Mouse (Mus musculus) E14TG2a.4 (cell line): ENCODE results near the gene Hdac9.

Experiments
- H3K27me3 ChIP-seq: 2 replicates; pipeline ENCODE4 v1.6.1; 2014; ENCODE audit warnings: low read length, control low read depth; ENCODE audit not compliant: insufficient read depth
- H3K36me3 ChIP-seq: 2 replicates; pipeline ENCODE4 v1.6.1; 2014; ENCODE audit warnings: low read length, control low read depth; ENCODE audit not compliant: insufficient read depth
- H3K4me1 ChIP-seq: replicated peaks from 2 replicates; pipeline ENCODE4 v1.6.1; 2014; ENCODE audit warnings: low read depth, low read length, control low read depth
- H3K4me3 ChIP-seq: replicated peaks from 2 replicates; pipeline ENCODE4 v1.5.1; 2014; ENCODE audit warnings: mild to moderate bottlenecking, low read length
- H3K9me3 ChIP-seq: 2 replicates; pipeline ENCODE4 v1.6.1; 2014; ENCODE audit warnings: low read length, control low read depth
- CTCF ChIP-seq: conservative IDR thresholded peaks from 2 replicates; pipeline ENCODE4 v1.5.1; 2014; ENCODE audit warnings: low read length
- NANOG ChIP-seq: IDR thresholded peaks from 2 replicates; pipeline ENCODE4 v1.6.1; 2014; ENCODE audit warnings: borderline replicate concordance, low read length, mixed read lengths
- POU5F1 ChIP-seq: IDR thresholded peaks from 2 replicates; pipeline ENCODE4 v1.6.1; 2014; ENCODE audit warnings: low read length, borderline replicate concordance

Hdac9 gene

GRCm38 (mm10) chr12:34151336-34151735, 765.6 kb downstream of the Hdac9 start:
- Histone ChIP-seq H3K4me3 (no peak overlapping the region), H3K4me1 (no peaks in the 10 kb centered on the region), H3K9me3 (no peaks in the 10 kb centered on the region), H3K36me3 (no peaks in the 10 kb centered on the region), H3K27me3 (no peaks in the 10 kb centered on the region)
- no peak for TF ChIP-seq NANOG

- Histone ChIP-seq H3K9me3 (no peaks in the 10 kb centered on the region), H3K27me3 (no peaks in the 10 kb centered on the region), H3K4me1 (no peaks in the 10 kb centered on the region), H3K4me3 (no peak overlapping the region), H3K36me3 (no peaks in the 10 kb centered on the region)
- no peak for TF ChIP-seq NANOG
Measured at GRCm38 (mm10) chr12:34142743-34143142, 774.2 kb downstream of the Hdac9 start.

GRCm38 (mm10) chr12:34113336-34113735, 803.6 kb downstream of the Hdac9 start:
- no peak overlapping the region for H3K4me3 ChIP-seq
- no peaks in the 10 kb centered on the region for H3K36me3 ChIP-seq
- no peaks in the 10 kb centered on the region for H3K9me3 ChIP-seq
- no peaks in the 10 kb centered on the region for H3K4me1 ChIP-seq
- TF ChIP-seq CTCF = no peak
- TF ChIP-seq NANOG = no peak
- TF ChIP-seq POU5F1 = no peak
- no peaks in the 10 kb centered on the region for H3K27me3 ChIP-seq

DNA sequence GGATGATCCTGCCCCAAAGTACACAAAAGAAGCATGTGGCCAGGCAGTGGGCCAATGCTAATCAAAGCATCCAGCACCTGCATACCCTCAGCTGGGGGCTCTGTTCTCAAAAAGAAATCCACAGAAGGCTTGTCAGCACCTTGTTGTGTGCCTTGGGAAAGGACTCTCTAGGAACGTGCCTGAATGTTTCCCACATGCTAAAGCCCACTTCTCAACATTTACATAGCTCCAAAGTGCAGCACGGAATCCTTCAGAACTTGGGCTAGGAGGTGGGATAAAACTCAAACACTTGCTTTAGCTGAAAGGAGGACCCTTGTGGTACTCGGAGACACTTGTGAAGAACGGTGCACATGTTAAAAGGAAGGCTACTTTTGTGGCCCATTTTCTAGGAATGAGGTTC, 823.9 kb downstream of the Hdac9 start:
- TF ChIP-seq POU5F1 (no peak), NANOG (no peak), CTCF (no peak)
- H3K36me3 ChIP-seq = no peaks in the 10 kb centered on the region
- H3K9me3 ChIP-seq = no peaks in the 10 kb centered on the region
- no peaks in the 10 kb centered on the region for H3K27me3 ChIP-seq
- H3K4me3 ChIP-seq = no peak overlapping the region
- H3K4me1 ChIP-seq = no peaks in the 10 kb centered on the region

- H3K36me3 ChIP-seq = no peaks in the 10 kb centered on the region
- H3K4me3 ChIP-seq = no peak overlapping the region
- TF ChIP-seq CTCF (no peak), NANOG (no peak), POU5F1 (no peak)
- no peaks in the 10 kb centered on the region for H3K27me3 ChIP-seq
- no peaks in the 10 kb centered on the region for H3K4me1 ChIP-seq
- H3K9me3 ChIP-seq = no peaks in the 10 kb centered on the region
Measured at GRCm38 (mm10) chr12:34091851-34092250, 825.0 kb downstream of the Hdac9 start.

DNA sequence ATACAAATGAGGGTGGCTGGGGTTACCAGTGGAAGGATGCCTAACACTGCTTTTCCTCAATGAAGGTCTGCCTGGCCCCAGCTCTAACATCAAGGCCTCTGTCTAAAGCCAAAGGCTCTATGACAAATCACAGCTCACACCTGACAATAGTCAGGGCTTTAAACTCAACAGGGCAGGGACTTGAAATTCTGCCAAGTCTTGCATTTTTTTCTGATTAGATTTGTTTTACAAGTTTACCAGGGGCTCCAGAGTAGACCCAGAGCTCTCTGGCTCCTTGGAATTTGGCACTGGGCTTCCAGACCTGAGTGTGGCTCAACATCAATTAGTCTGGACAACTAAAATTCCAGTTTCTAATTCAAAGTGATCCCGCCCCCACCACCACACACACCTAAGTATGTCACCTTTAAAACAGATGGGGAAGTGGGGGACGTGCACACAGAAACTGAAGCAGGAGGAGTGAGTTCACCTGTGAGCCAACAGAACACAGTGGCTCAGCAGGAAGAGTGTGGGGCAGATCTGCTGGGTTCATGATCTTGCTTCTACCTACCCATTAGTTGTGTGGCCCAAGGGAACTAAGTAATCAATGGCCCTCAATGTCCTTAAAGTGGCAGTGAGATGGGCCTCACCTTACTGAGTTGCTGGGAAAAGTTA, 829.5 kb downstream of the Hdac9 start:
- TF ChIP-seq NANOG (no peak), CTCF (no peak), POU5F1 (no peak)
- H3K36me3 ChIP-seq = no peaks in the 10 kb centered on the region
- H3K9me3 ChIP-seq = peaks cover 6% of the 10 kb centered on the region; the same call in 1 of the 2 replicates
- H3K4me1 ChIP-seq = no peaks in the 10 kb centered on the region
- no peaks in the 10 kb centered on the region for H3K27me3 ChIP-seq
- no peak overlapping the region for H3K4me3 ChIP-seq

DNA sequence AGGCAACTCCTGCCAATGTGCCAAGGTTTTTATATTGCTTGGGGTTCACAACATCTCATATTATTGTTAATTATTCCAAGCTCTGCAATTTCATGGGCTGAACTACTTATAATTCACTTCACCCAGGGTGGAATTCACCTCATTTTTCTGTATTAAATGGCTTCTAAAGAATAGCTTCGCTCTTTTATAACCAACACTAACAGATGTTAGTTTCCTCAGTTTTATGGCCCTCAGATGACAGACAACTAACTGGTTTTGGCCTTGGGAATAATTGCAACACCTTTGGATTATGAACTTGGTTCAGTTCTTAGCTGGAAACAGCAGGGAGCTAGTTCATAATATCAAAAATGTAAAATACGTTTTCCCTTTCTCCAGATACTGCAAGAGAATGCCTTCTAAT, 839.9 kb downstream of the Hdac9 start:
- H3K4me3 ChIP-seq = no peak overlapping the region
- peaks cover 32% of the 10 kb centered on the region for H3K9me3 ChIP-seq
- no peaks in the 10 kb centered on the region for H3K4me1 ChIP-seq
- TF ChIP-seq POU5F1 = no peak
- H3K36me3 ChIP-seq = no peaks in the 10 kb centered on the region
- no peaks in the 10 kb centered on the region for H3K27me3 ChIP-seq

DNA sequence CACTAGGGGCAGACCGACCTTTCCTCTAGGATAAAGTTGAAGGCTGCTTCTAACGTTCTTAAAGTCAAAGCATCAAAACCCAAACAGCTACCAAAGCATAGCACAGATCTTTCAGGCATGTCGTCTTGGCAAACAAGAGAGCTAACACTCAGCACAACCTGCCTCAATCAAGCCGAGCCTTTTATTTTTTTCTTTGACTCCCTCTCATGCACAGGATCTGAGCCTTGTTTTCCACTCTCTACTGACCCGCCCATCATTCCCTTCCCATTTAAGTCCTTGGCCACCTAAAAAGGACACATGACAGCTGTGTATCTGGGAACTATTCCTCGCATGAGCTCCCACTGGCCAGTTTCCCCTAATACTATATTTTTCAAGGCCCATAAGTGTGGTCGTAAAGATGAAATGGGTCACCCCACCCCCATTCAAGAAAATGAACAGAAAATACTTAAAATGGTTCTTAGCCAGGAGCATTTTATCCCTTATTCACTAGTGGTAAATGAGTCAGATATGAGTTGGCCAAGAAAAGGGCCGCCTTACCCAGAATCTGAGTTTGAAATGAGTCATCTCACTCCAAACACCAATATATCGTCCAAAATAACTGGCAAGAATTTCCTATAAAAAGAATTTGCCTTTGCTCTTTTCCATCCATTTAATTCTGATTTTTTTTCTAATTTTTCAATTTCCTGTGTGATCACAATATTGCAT, 840.9 kb downstream of the Hdac9 start:
- Histone ChIP-seq H3K27me3 (no peaks in the 10 kb centered on the region), H3K9me3 (peaks cover 23% of the 10 kb centered on the region), H3K4me3 (no peak overlapping the region), H3K36me3 (no peaks in the 10 kb centered on the region), H3K4me1 (no peaks in the 10 kb centered on the region)
- no peak for TF ChIP-seq NANOG
- no peak for TF ChIP-seq POU5F1
- no peak for TF ChIP-seq CTCF

- Histone ChIP-seq H3K27me3 (no peaks in the 10 kb centered on the region), H3K36me3 (no peaks in the 10 kb centered on the region), H3K4me3 (no peak overlapping the region), H3K9me3 (no peaks in the 10 kb centered on the region), H3K4me1 (no peaks in the 10 kb centered on the region)
- TF ChIP-seq POU5F1 (no peak), NANOG (no peak), CTCF (no peak)
Measured at GRCm38 (mm10) chr12:34052508-34052907, 864.4 kb downstream of the Hdac9 start.
